Mouse (Mus musculus) megakaryocyte, embryonic 14.5 days (primary cell): ENCODE measurements around the gene Tas1r1. TPM values are rescaled to one million over a fixed set of nuclear protein-coding genes. Genes with fewer than 3 reads are reported as not detected.

ENCODE experiments used
- H3K27me3 ChIP-seq: replicated peaks from 2 replicates; pipeline ENCODE3; 2012; ENCODE audit warnings: inconsistent platforms
- H3K36me3 ChIP-seq: replicated peaks from 2 replicates; pipeline ENCODE3; 2012; ENCODE audit warnings: low read length, inconsistent platforms, mixed read lengths
- H3K4me1 ChIP-seq: 2 replicates; pipeline ENCODE4 v1.6.1; 2012; ENCODE audit warnings: inconsistent platforms
- H3K4me3 ChIP-seq: replicated peaks from 2 replicates; pipeline ENCODE3; 2012; ENCODE audit warnings: moderate library complexity, mild to moderate bottlenecking, inconsistent platforms
- H3K9me3 ChIP-seq: 2 replicates; pipeline ENCODE4 v1.6.1; 2012; ENCODE audit warnings: inconsistent platforms
- FLI1 ChIP-seq: IDR thresholded peaks from 2 replicates; pipeline ENCODE4 v1.6.1; 2012; ENCODE audit warnings: low read length, inconsistent platforms, mixed read lengths
- GATA1 ChIP-seq: IDR thresholded peaks from 3 replicates; pipeline ENCODE4 v1.6.1; 2012; ENCODE audit warnings: mixed read lengths, low read length, inconsistent platforms, borderline replicate concordance
- polyA plus RNA-seq: library from polyadenylated mRNA; stranded (reverse); fragments of >175 nt; gene quantifications from 2 replicates; pipeline ENCODE4 v1.2.3, GENCODE M21; 2012; ENCODE audit warnings: low replicate concordance; ENCODE audit not compliant: insufficient read depth

The Tas1r1 gene
- polyA plus RNA-seq, 1 experiment, result 0.34 TPM

DNA sequence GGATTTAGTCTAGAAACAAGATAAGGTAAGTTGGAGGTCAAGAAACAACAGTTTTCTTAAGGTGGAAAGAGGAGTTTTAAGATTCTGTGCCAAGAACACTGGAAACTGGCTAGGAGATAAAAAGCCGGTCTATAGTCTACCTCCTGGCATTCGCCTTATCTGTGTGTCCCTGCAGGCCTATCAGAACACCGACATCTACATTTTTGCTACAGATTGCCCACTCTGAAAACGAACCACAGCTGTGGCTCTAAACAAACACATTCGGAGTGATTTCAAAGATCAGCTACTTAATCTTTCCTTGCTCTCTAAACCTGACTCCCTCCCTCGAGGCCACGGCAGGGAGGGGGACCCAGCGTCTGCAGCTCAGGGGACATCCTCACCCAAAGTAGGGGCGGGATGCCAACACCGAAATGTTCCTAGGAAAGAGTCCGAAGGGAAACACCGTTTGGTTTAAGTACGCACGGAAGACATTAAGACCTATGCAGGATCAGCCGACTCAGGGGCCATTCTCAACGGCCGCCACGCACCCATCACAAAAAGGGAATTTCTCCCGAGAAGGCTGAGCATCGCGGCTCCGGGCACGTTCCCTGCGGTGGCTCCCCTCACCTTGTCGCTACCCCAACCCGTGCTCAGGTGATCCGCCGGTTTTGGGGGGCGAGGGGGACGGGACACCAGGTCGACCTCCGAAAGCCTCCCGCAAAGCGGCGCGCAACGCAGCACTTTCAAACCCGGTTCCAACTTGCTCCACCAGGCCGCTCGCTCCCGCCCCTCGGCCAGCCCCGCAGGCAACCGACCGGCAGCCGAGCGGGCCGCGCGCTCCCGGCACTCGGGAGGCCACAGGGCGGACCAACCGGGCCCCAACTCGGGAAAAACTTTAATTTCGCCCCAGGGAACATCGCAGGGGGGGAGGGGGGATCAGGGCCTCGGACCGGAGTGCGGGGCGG, 43.9 kb downstream of the Tas1r1 start:
- H3K9me3 ChIP-seq, result no peaks in the 10 kb centered on the region
- peaks cover 36% of the 10 kb centered on the region for H3K36me3 ChIP-seq
- peak overlapping the region; percentile 100 for H3K4me3 ChIP-seq
- TF ChIP-seq GATA1, result no peak
- TF ChIP-seq FLI1, result no peak
- peaks cover 42% of the 10 kb centered on the region for H3K4me1 ChIP-seq
- peaks cover 19% of the 10 kb centered on the region for H3K27me3 ChIP-seq

DNA sequence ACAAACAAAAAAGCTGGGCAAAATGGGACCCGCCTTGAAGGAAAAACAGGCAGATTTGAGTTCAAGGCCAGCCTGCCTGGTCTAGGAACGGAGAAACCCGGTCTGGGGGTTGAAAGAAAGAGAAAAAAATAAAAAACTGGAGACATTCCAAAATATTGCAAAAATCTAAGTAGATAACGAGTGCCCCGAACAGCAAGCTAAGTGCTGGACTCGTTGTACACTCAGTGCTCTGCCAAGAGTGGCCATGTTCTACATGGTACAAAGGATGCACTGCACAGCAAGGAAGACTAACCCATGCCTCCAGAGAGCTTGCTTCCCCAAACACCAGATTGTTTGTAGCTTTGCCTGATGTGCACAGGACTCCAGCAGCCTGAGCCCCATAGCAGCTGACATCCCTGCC, 45.3 kb downstream of the Tas1r1 start:
- Histone ChIP-seq H3K4me1 (peaks cover 50% of the 10 kb centered on the region), H3K4me3 (no peak overlapping the region), H3K27me3 (peaks cover 19% of the 10 kb centered on the region), H3K36me3 (peaks cover 36% of the 10 kb centered on the region), H3K9me3 (no peaks in the 10 kb centered on the region)
- TF ChIP-seq FLI1, result no peak
- TF ChIP-seq GATA1, result no peak

DNA sequence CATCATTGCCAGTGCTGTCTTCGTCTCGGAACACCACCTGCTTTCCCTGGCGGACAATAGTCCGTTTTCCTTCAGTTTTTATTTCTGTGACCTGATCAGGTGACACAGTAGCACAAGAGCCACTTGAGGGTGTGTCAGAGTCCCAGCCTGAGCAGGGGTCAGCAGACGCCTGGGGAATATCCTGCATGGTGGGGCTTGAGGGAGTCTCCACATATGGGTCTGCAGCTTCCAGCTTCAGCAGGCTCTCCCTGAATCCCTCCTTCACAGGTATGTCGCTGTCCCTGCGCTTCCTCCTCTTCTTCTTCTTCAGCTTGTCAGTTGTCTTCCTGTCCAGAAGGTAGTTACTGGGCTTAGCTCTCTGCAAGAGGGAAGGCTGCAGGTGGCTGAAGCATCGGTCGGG, 46.3 kb downstream of the Tas1r1 start:
- H3K4me3 ChIP-seq, result no peak overlapping the region
- peaks cover 19% of the 10 kb centered on the region for H3K27me3 ChIP-seq
- no peaks in the 10 kb centered on the region for H3K9me3 ChIP-seq
- H3K36me3 ChIP-seq, result peaks cover 36% of the 10 kb centered on the region
- peaks cover 50% of the 10 kb centered on the region for H3K4me1 ChIP-seq
- no peak for TF ChIP-seq FLI1
- no peak for TF ChIP-seq GATA1

DNA sequence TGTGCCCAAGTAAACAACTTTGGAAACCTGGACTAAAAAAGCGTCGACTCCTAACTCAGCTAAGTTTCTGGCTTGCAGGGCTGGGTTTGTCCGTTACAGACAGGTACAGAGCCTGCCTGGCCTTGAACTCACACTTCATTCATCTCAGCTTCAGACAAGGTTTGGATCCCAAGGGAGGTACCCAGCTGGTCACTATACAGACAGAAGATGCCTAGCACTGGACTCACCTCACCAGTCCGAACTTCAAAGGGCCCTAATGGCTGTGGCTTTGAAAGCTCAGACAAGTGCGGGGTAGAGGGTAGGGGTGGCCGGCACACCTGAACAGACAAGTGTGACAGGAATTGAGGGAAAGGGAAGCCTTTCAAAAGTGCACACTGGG, 49.3 kb downstream of the Tas1r1 start:
- Histone ChIP-seq H3K4me1 (peaks cover 58% of the 10 kb centered on the region), H3K36me3 (peaks cover 62% of the 10 kb centered on the region), H3K9me3 (no peaks in the 10 kb centered on the region), H3K4me3 (peak overlapping the region; percentile 100), H3K27me3 (peaks cover 2% of the 10 kb centered on the region)
- TF ChIP-seq GATA1, result no peak
- TF ChIP-seq FLI1, result no peak

DNA sequence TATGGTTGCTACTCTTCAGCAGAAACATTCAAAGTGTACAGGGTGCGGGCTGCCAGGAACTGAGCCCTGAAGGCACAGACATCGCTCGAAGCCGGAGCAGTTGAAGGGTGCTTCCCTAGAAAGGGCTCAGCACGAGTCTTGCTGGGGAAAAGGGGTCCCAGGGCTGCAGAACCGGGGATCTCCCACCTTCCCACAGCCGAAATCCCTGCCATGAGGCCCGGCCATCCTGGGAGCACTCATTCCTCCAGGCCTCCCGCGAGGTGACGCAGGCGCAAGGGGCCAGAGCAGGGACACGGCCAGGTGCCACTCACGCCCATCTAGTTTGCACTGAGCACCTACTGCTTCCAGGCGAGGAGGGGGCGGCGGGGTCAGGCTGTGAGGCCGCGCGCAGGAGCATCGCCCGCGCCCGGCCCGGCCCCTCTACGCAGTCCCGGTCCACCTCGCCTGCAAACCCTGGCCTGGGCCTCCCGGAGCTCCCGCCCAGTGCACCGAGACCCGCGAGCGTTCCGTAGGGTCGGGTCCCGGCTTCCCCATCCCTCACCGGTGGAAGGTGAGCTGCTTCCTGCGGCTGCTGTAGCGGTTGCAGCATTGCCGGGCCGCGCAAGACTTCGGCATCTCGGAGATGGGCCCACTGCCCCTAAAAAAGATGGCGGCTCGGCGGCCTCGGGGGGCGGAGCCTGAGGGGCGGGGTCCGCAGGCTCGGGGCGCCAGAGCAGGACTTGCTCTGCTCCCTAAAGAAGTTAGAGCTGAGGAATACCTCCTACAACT, 49.8 kb downstream of the Tas1r1 start, which contains the start of gene Thap3:
Gene Thap3 (minus strand): TSS at position 656 of the 768 bp plus-strand sequence.
- no peaks in the 10 kb centered on the region for H3K27me3 ChIP-seq
- H3K4me1 ChIP-seq, result peaks cover 57% of the 10 kb centered on the region
- H3K9me3 ChIP-seq, result no peaks in the 10 kb centered on the region
- H3K4me3 ChIP-seq, result peak within 1 kb of the TSS; percentile 100
- H3K36me3 ChIP-seq, result peaks cover 64% of the 10 kb centered on the region
- TF ChIP-seq GATA1, result no peak
- TF ChIP-seq FLI1, result no peak

DNA sequence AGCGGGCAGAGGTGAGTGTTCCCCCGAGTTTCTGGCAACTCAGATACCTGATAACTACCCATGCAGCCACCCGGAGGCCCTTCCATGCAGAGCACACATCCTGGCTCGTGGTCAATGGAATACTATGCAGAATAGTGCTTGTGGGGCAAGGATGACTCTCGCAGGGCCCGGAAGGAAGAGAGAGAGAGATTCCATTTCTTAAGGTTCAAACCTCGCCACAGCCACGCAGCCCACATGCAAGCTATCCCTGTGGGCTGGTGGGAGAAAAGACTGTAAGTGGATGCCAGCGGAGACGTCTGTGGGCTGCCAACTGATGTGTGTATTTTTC, 50.4 kb downstream of the Tas1r1 start:
- H3K9me3 ChIP-seq, result no peaks in the 10 kb centered on the region
- H3K4me1 ChIP-seq, result peaks cover 54% of the 10 kb centered on the region
- TF ChIP-seq FLI1 (no peak), GATA1 (no peak)
- no peaks in the 10 kb centered on the region for H3K27me3 ChIP-seq
- peak overlapping the region; percentile 100 for H3K4me3 ChIP-seq
- peaks cover 66% of the 10 kb centered on the region for H3K36me3 ChIP-seq

DNA sequence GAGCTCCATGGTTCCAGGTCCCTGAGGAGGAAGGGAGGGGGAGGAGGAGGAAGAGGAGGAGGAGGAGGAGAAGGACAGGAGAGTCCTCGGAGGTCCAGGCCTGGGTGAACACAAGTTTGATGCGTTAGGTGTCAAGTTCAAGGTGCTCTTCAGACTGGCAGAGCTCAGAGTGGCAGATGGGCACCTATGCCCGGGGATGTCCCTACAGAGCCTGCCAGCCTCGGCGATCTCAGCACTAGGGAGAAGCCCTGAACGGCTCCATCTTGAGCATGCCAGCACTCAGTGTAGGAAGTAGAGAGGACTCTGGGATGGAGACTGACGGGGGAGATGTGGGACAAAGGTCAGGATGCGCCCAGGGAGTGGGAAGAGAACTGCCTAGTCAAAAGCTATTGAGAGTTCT, 51.7 kb downstream of the Tas1r1 start:
- peak overlapping the region; percentile 18 for H3K4me3 ChIP-seq
- no peaks in the 10 kb centered on the region for H3K9me3 ChIP-seq
- no peaks in the 10 kb centered on the region for H3K27me3 ChIP-seq
- peaks cover 67% of the 10 kb centered on the region for H3K36me3 ChIP-seq
- H3K4me1 ChIP-seq, result peaks cover 52% of the 10 kb centered on the region
- no peak for TF ChIP-seq FLI1
- TF ChIP-seq GATA1, result no peak

DNA sequence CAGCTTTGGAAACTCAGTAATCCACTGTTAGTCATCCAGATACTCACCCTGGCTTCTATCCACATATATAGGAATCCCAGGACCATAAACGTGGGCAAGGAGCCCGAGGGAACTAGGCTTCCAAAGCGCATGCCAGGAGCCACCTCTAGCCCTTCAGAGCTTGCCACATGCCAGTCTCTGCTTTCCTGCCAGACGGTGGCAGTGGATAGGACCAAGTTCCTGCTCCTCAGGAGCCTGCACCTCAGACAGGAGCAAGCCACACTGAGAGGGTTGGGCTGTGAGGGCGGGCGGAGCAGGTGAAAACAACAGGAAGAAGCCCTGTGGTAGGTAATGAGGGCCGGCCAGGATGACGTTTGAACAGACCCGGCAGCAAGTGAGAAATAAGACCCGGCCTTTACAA, 52.5 kb downstream of the Tas1r1 start:
- no peak overlapping the region for H3K4me3 ChIP-seq
- H3K36me3 ChIP-seq, result peaks cover 66% of the 10 kb centered on the region
- H3K27me3 ChIP-seq, result no peaks in the 10 kb centered on the region
- TF ChIP-seq GATA1 (no peak), FLI1 (no peak)
- peaks cover 55% of the 10 kb centered on the region for H3K4me1 ChIP-seq
- H3K9me3 ChIP-seq, result no peaks in the 10 kb centered on the region

DNA sequence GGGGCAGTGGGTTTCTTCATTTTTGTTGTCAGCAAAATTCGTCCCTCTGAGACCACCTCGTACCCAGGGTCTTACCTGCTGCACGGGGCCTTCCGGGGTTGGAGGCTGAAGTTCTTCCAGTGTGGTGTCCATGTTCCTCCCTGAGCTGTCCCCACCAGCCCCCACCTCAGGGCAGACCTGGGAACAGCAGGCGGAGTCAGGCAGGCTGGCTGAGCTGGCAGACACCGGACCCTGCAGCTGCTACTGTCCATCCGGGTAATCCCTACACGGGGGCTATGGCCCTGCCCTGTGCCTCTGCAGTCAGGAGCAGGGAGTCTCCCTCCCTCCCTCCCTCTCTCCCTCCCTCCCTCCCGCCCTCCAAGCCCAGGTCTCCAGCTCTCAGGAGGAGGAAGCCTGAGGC, 54.8 kb downstream of the Tas1r1 start:
- no peaks in the 10 kb centered on the region for H3K9me3 ChIP-seq
- peaks cover 46% of the 10 kb centered on the region for H3K4me1 ChIP-seq
- H3K36me3 ChIP-seq, result peaks cover 79% of the 10 kb centered on the region
- H3K27me3 ChIP-seq, result no peaks in the 10 kb centered on the region
- no peak for TF ChIP-seq GATA1
- TF ChIP-seq FLI1, result no peak
- H3K4me3 ChIP-seq, result no peak overlapping the region

DNA sequence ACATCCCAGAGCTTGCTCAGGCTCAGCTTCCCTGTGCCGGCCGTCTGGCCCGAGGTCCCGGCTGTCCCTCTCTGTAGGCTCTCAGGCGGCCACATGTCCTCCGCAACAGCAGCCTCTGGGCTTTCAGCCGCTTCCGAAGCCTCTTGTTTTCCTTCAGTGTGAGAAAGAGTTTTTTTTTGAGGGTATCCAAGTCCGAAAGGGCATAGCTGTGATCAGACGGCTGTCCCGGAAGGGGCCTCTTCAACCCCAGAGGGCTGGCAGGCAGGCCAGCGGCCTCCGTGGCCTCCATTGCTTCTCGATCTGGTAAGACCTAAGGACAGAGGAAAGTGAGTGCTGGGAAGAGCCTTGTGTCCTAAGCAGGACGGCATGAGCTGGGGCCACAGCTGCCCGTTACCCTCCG, 55.3 kb downstream of the Tas1r1 start:
- Histone ChIP-seq H3K36me3 (peaks cover 82% of the 10 kb centered on the region), H3K9me3 (no peaks in the 10 kb centered on the region), H3K27me3 (no peaks in the 10 kb centered on the region), H3K4me1 (peaks cover 44% of the 10 kb centered on the region), H3K4me3 (no peak overlapping the region)
- TF ChIP-seq GATA1 (no peak), FLI1 (no peak)
